Comparison of ENCODE assay signal across 8 mouse cellular contexts in genomic region chr9:21367357-21368111, GRCm38 (mm10). TPM values are rescaled to one million over a fixed set of nuclear protein-coding genes. Genes with fewer than 3 reads are reported as not detected.
DNase-seq lines count a peak whose midpoint lies in the region; ATAC-seq lines count a peak whose summit lies in the region.

Ilf3 (plus strand) TSS chr9:21367871.

- peak within 1 kb of the TSS; percentile 79 for H3K4me2 ChIP-seq in heart, embryonic 14.5 days (ENCODE audit: low read length)
- peak within 1 kb of the TSS; percentile 92 for H3K4me2 ChIP-seq in liver, embryonic 13.5 days
- peak within 1 kb of the TSS; percentile 85 for H3K4me2 ChIP-seq in stomach, embryonic 16.5 days (ENCODE audit: low read depth, low read length)

- peak; percentile 99 for DNase-seq in c-Kit-negative CD71-positive TER-119-positive erythroid progenitor cells, embryonic 14.5 days (ENCODE audit: low read depth, low spot score)
- DNase-seq in fibroblast of lung, adult 2 months (ENCODE audit: low read depth), result peak; percentile 100
- DNase-seq in kidney, postnatal 14 days, result peak; percentile 100
- peak; percentile 99 for DNase-seq in liver, embryonic 13.5 days
- DNase-seq in neural tube, embryonic 10.5 days (ENCODE audit: extremely low spot score, low spot score), result peak; percentile 100

- H3K9ac ChIP-seq in heart, embryonic 14.5 days (ENCODE audit: low read length), result peak within 1 kb of the TSS; percentile 90
- H3K9ac ChIP-seq in liver, embryonic 13.5 days, result peak within 1 kb of the TSS; percentile 80
- H3K9ac ChIP-seq in stomach, embryonic 16.5 days (ENCODE audit: low read length), result peak within 1 kb of the TSS; percentile 86

- peak; percentile 92 for ATAC-seq in CD4-positive, CD25-positive, alpha-beta regulatory T cell, adult 4 months
- ATAC-seq in heart, embryonic 14.5 days (ENCODE audit: insufficient number of reproducible peaks, insufficient read depth, low FRiP score, low read depth), result peak; percentile 91
- ATAC-seq in liver, embryonic 13.5 days (ENCODE audit: low read depth), result peak; percentile 89
- peak; percentile 96 for ATAC-seq in stomach, embryonic 16.5 days (ENCODE audit: insufficient read depth, low FRiP score)

- peaks cover 11% of the 10 kb centered on the region; the same call in 1 of the 2 replicates for H3K36me3 ChIP-seq in heart, embryonic 14.5 days (ENCODE audit: control insufficient read depth, insufficient read depth, low read length)
- peaks cover 15% of the 10 kb centered on the region for H3K36me3 ChIP-seq in liver, embryonic 13.5 days
- H3K36me3 ChIP-seq in stomach, embryonic 16.5 days (ENCODE audit: control insufficient read depth, insufficient read depth, low read length), result no peaks in the 10 kb centered on the region

- no peaks in the 10 kb centered on the region for H3K27me3 ChIP-seq in heart, embryonic 14.5 days (ENCODE audit: control insufficient read depth, insufficient read depth, low read length)
- peaks cover 9% of the 10 kb centered on the region for H3K27me3 ChIP-seq in liver, embryonic 13.5 days
- H3K27me3 ChIP-seq in stomach, embryonic 16.5 days (ENCODE audit: control insufficient read depth, insufficient read depth, low read length), result no peaks in the 10 kb centered on the region

- peak within 1 kb of the TSS; percentile 72 to 85 for H3K27ac ChIP-seq in heart, embryonic 14.5 days (replicated peaks in 1 of 2; ENCODE audit: control insufficient read depth in 1 of 2, insufficient read depth in 1 of 2, low read depth in 2 of 2, low read length in 2 of 2)
- peak within 1 kb of the TSS; percentile 93 for H3K27ac ChIP-seq in liver, embryonic 13.5 days
- peak within 1 kb of the TSS; percentile 87 for H3K27ac ChIP-seq in stomach, embryonic 16.5 days (ENCODE audit: low read length)

- peak within 1 kb of the TSS; percentile 71 to 92 for H3K4me3 ChIP-seq in heart, embryonic 14.5 days (ENCODE audit: control insufficient read depth in 1 of 2, insufficient read depth in 1 of 2, low read depth in 1 of 2, low read length in 2 of 2)
- H3K4me3 ChIP-seq in liver, embryonic 13.5 days (replicated peaks), result peak within 1 kb of the TSS; percentile 90
- H3K4me3 ChIP-seq in stomach, embryonic 16.5 days (replicated peaks; ENCODE audit: low read length), result peak within 1 kb of the TSS; percentile 72

- H3K9me3 ChIP-seq in heart, embryonic 14.5 days (ENCODE audit: control insufficient read depth, low read length), result no peaks in the 10 kb centered on the region
- no peaks in the 10 kb centered on the region for H3K9me3 ChIP-seq in liver, embryonic 13.5 days (replicated peaks)
- H3K9me3 ChIP-seq in stomach, embryonic 16.5 days (replicated peaks; ENCODE audit: control insufficient read depth, low read length), result no peaks in the 10 kb centered on the region

- WGBS in heart, embryonic 14.5 days, result under 1% methylated on average over 63 of the region's 66 CpGs
- whole genome bisulfite sequencing in liver, embryonic 13.5 days (ENCODE audit: insufficient replicate concordance), result 1% methylated on average over 66 of the region's 66 CpGs
- under 1% methylated on average over 64 of the region's 66 CpGs for WGBS in stomach, embryonic 16.5 days

- peaks cover 8 to 15% of the 10 kb centered on the region in 2 experiments for H3K4me1 ChIP-seq in heart, embryonic 14.5 days (ENCODE audit: control insufficient read depth in 2 of 2, insufficient read depth in 2 of 2, low read length in 2 of 2)
- peaks cover 45% of the 10 kb centered on the region for H3K4me1 ChIP-seq in liver, embryonic 13.5 days (replicated peaks)
- peaks cover 13% of the 10 kb centered on the region for H3K4me1 ChIP-seq in stomach, embryonic 16.5 days (ENCODE audit: control insufficient read depth, insufficient read depth, low read length)

RNA-seq across cellular contexts. Expression of gene Ilf3, which starts in this region (rescaled TPM):
- polyA plus RNA-seq in CD4-positive, CD25-positive, alpha-beta regulatory T cell, adult 4 months (2017; shearing (Covaris generic)), result 100 to 1,000 TPM; 127 to 203 TPM
- polyA plus RNA-seq in heart, embryonic 14.5 days (2014; fragmentation: Nextera tagmentation; extraction: Ambion mirVana), result 103 and 109 TPM in 2 replicates
- 50.9 and 58.8 TPM in 2 replicates for polyA plus RNA-seq in liver, embryonic 13.5 days (2015; fragmentation: Nextera tagmentation; extraction: Ambion mirVana)
- polyA plus RNA-seq in stomach, embryonic 16.5 days (2015; fragmentation: Nextera tagmentation; extraction: Ambion mirVana), result 144 and 147 TPM in 2 replicates

Comparison
In these comparisons a context has a peak if more than half of its experiments do, and no peak if none do; other contexts are left out.
1. Peak in every context shown above with its lines: DNase-seq, ATAC-seq, H3K4me3 ChIP-seq and H3K27ac ChIP-seq.